Mouse (Mus musculus): Measurements from ENCODE around the gene Gabrb1. TPM values are rescaled to one million over a fixed set of nuclear protein-coding genes. Genes with fewer than 3 reads are reported as not detected.

Gabrb1 gene
- total and polyA plus RNA-seq, 3 experiments, result 0.03 TPM; not detected in 2

DNA sequence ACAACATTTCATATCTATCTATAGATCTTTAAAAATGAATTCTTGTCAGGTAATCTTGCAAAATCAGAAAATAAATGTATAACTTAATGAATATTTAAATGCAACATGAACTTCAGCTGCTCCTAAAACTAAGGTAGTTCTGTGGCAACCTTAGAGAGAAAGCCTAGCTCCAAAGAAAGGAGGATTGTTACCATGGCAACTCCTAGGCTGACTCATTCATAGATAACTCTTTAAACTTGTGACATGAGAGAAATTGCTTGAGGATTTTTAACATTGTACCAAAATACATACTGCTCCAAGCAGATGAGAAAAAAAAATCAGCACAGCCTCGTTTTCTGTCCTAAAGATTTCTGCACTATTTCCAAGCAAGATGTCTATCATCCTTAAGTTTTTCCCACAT is 171.1 kb downstream of the Gabrb1 start:
- TF ChIP-seq ZKSCAN1 (IDR thresholded peaks at IDR 0.05; ENCODE audit: low read depth, low read length) (no peak), TBP (IDR thresholded peaks at IDR 0.05; ENCODE audit: low read depth, low read length) (no peak)
- H3K27me3 ChIP-seq (ENCODE audit: control insufficient read depth in 1 of 2, insufficient read depth in 2 of 2, low read length in 2 of 2), result no peaks in the 10 kb centered on the region
- H3K79me2 ChIP-seq (ENCODE audit: control insufficient read depth, insufficient read depth, low read length, poor library complexity), result no peaks in the 10 kb centered on the region
- no peaks in the 10 kb centered on the region for H3K9me3 ChIP-seq (replicated peaks; ENCODE audit: insufficient read depth, low read length)
- no peak for DNase-seq (ENCODE audit: low read depth, low spot score)
- H3K27ac ChIP-seq (ENCODE audit: control insufficient read depth, low read depth, low read length), result no peak overlapping the region
- no peaks in the 10 kb centered on the region for H3K4me1 ChIP-seq (ENCODE audit: control insufficient read depth in 1 of 2, insufficient read depth in 2 of 2, low read length in 2 of 2)
- H3K4me3 ChIP-seq (ENCODE audit: control insufficient read depth in 1 of 2, insufficient read depth in 1 of 2, low read depth in 2 of 2, low read length in 2 of 2), result no peak overlapping the region
- no peak overlapping the region for H3K9ac ChIP-seq (ENCODE audit: control insufficient read depth, low read depth, low read length, poor library complexity, severe bottlenecking)
- H3K36me3 ChIP-seq (ENCODE audit: control insufficient read depth in 1 of 2, insufficient read depth in 2 of 2, low read length in 2 of 2), result no peaks in the 10 kb centered on the region

GRCm38 (mm10) chr5:71830342-71830741 is 172.4 kb downstream of the Gabrb1 start:
- no peaks in the 10 kb centered on the region for H3K79me2 ChIP-seq (ENCODE audit: control insufficient read depth, insufficient read depth, low read length, poor library complexity)
- no peaks in the 10 kb centered on the region for H3K9me3 ChIP-seq (replicated peaks; ENCODE audit: insufficient read depth, low read length)
- H3K4me3 ChIP-seq (ENCODE audit: control insufficient read depth in 1 of 2, insufficient read depth in 1 of 2, low read depth in 2 of 2, low read length in 2 of 2), result no peak overlapping the region
- TF ChIP-seq POLR2A (IDR thresholded peaks at IDR 0.05; ENCODE audit: control insufficient read depth in 1 of 2, insufficient read depth in 1 of 2, low read depth in 1 of 2, low read length in 2 of 2, poor library complexity in 1 of 2) (no peak), ZKSCAN1 (IDR thresholded peaks at IDR 0.05; ENCODE audit: low read depth, low read length) (no peak), TAL1 (IDR thresholded peaks at IDR 0.05; ENCODE audit: low read length) (no peak)
- no peaks in the 10 kb centered on the region for H3K4me1 ChIP-seq (ENCODE audit: control insufficient read depth in 1 of 2, insufficient read depth in 2 of 2, low read length in 2 of 2)
- H3K36me3 ChIP-seq (ENCODE audit: control insufficient read depth in 1 of 2, insufficient read depth in 2 of 2, low read length in 2 of 2), result no peaks in the 10 kb centered on the region
- no peak overlapping the region for H3K9ac ChIP-seq (ENCODE audit: control insufficient read depth, low read depth, low read length, poor library complexity, severe bottlenecking)
- H3K27me3 ChIP-seq (ENCODE audit: control insufficient read depth in 1 of 2, insufficient read depth in 2 of 2, low read length in 2 of 2), result no peaks in the 10 kb centered on the region
- DNase-seq (ENCODE audit: low read depth, low spot score), result no peak
- no peak overlapping the region for H3K27ac ChIP-seq (ENCODE audit: control insufficient read depth, low read depth, low read length)

GRCm38 (mm10) chr5:71842241-71842640 is 184.3 kb downstream of the Gabrb1 start:
- Histone ChIP-seq H3K9me3 (replicated peaks; ENCODE audit: insufficient read depth, low read length) (no peaks in the 10 kb centered on the region), H3K36me3 (ENCODE audit: control insufficient read depth in 1 of 2, insufficient read depth in 2 of 2, low read length in 2 of 2) (no peaks in the 10 kb centered on the region), H3K9ac (ENCODE audit: control insufficient read depth, low read depth, low read length, poor library complexity, severe bottlenecking) (no peak overlapping the region), H3K4me1 (ENCODE audit: control insufficient read depth in 1 of 2, insufficient read depth in 2 of 2, low read length in 2 of 2) (no peaks in the 10 kb centered on the region), H3K79me2 (ENCODE audit: control insufficient read depth, insufficient read depth, low read length, poor library complexity) (no peaks in the 10 kb centered on the region), H3K27me3 (ENCODE audit: control insufficient read depth in 1 of 2, insufficient read depth in 2 of 2, low read length in 2 of 2) (no peaks in the 10 kb centered on the region), H3K4me3 (ENCODE audit: control insufficient read depth in 1 of 2, insufficient read depth in 1 of 2, low read depth in 2 of 2, low read length in 2 of 2) (no peak overlapping the region), H3K27ac (ENCODE audit: control insufficient read depth, low read depth, low read length) (no peak overlapping the region)
- no peak for DNase-seq (ENCODE audit: low read depth, low spot score)
- TF ChIP-seq CHD1 (IDR thresholded peaks at IDR 0.05; ENCODE audit: low read depth, low read length), result no peak
- TF ChIP-seq POLR2A (IDR thresholded peaks at IDR 0.05; ENCODE audit: control insufficient read depth in 1 of 2, insufficient read depth in 1 of 2, low read depth in 1 of 2, low read length in 2 of 2, poor library complexity in 1 of 2), result no peak
- no peak for TF ChIP-seq CTCF (IDR thresholded peaks at IDR 0.05 in 2 of 3, conservative IDR thresholded peaks at IDR 0.05 in 1 of 3; ENCODE audit: control insufficient read depth in 1 of 3, insufficient read depth in 1 of 3, low read depth in 2 of 3, low read length in 3 of 3, poor library complexity in 1 of 3, severe bottlenecking in 1 of 3)
- TF ChIP-seq GABPA (IDR thresholded peaks at IDR 0.05; ENCODE audit: low read depth, low read length), result no peak
- no peak for TF ChIP-seq SIN3A (IDR thresholded peaks at IDR 0.05; ENCODE audit: low read length)
- TF ChIP-seq E2F4 (IDR thresholded peaks at IDR 0.05; ENCODE audit: borderline replicate concordance, low read depth, low read length), result no peak
- TF ChIP-seq CHD2 (IDR thresholded peaks at IDR 0.05; ENCODE audit: low read length), result no peak
- no peak for TF ChIP-seq JUND (IDR thresholded peaks at IDR 0.05; ENCODE audit: low read depth, low read length)
- no peak for TF ChIP-seq KAT2A (conservative IDR thresholded peaks at IDR 0.05; ENCODE audit: low read depth, low read length)
- TF ChIP-seq ZC3H11A (IDR thresholded peaks at IDR 0.05; ENCODE audit: low read depth, low read length), result no peak
- TF ChIP-seq MYC (IDR thresholded peaks at IDR 0.05; ENCODE audit: low read depth, low read length), result no peak
- TF ChIP-seq TCF12 (IDR thresholded peaks at IDR 0.05; ENCODE audit: low read depth, low read length), result no peak
- TF ChIP-seq USF2 (IDR thresholded peaks at IDR 0.05; ENCODE audit: borderline replicate concordance in 1 of 2, insufficient read depth in 1 of 2, low read depth in 1 of 2, low read length in 2 of 2), result no peak
- no peak for TF ChIP-seq ZKSCAN1 (IDR thresholded peaks at IDR 0.05; ENCODE audit: low read depth, low read length)
- no peak for TF ChIP-seq MXI1 (IDR thresholded peaks at IDR 0.05; ENCODE audit: low read depth, low read length)

Measured in MEL (cell line).